Mouse (Mus musculus) hindbrain, postnatal 0 days (tissue): ENCODE results near the gene N4bp3. TPM values are rescaled to one million over a fixed set of nuclear protein-coding genes. Genes with fewer than 3 reads are reported as not detected.
A peak's percentile ranks its signal among the peaks of the same experiment; 100 is the strongest.
"Not testable (repeated sequence)": the region's sequence is repeated elsewhere in the genome, so short reads cannot be mapped to it uniquely, and the experiment has no call there.

Experiments used
- ATAC-seq: fragments of 200-750 bp; cut with Nextera tagmentation; 2 replicates; pipeline ENCODE4 v1.8.0; 2017; ENCODE audit warnings: mild to moderate bottlenecking, moderate TSS enrichment, moderate library complexity
- DNase-seq: peaks from one replicate; pipeline ENCODE4 v3.0.0-alpha.2; 2015; ENCODE audit warnings: low spot score
- H3K27ac ChIP-seq: fragments of 300-500 bp; sonication (generic); 2 replicates; pipeline ENCODE4 v1.5.1; 2014; ENCODE audit warnings: mild to moderate bottlenecking
- H3K27me3 ChIP-seq: fragments of 300-500 bp; sonication (generic); 2 replicates; pipeline ENCODE4 v1.6.1; 2014; ENCODE audit warnings: low read length, mixed read lengths; ENCODE audit not compliant: insufficient read depth
- H3K36me3 ChIP-seq: fragments of 300-500 bp; sonication (generic); 2 replicates; pipeline ENCODE4 v1.6.1; 2014; ENCODE audit warnings: low read length, mixed read lengths; ENCODE audit not compliant: insufficient read depth
- H3K4me1 ChIP-seq: fragments of 300-500 bp; sonication (generic); 2 replicates; pipeline ENCODE4 v1.6.1; 2014; ENCODE audit warnings: antibody characterized with exemption, low read length, mixed read lengths; ENCODE audit not compliant: insufficient read depth
- H3K4me2 ChIP-seq: fragments of 300-500 bp; sonication (generic); 2 replicates; pipeline ENCODE4 v1.6.1; 2014; ENCODE audit warnings: low read depth, mild to moderate bottlenecking, low read length, moderate library complexity, mixed read lengths
- H3K4me3 ChIP-seq: fragments of 300-500 bp; sonication (generic); 2 replicates; pipeline ENCODE4 v1.5.1; 2014; ENCODE audit warnings: low read length
- H3K9ac ChIP-seq: fragments of 300-500 bp; sonication (generic); replicated peaks from 2 replicates; pipeline ENCODE4 v1.6.1; 2014; ENCODE audit warnings: mild to moderate bottlenecking, low read length, moderate library complexity, mixed read lengths
- H3K9me3 ChIP-seq: fragments of 300-500 bp; sonication (generic); 2 replicates; pipeline ENCODE4 v1.6.1; 2016; ENCODE audit warnings: low read length, mixed read lengths
- CTCF ChIP-seq: IDR thresholded peaks from 2 replicates; pipeline ENCODE4 v1.5.1; 2016; ENCODE audit warnings: antibody characterized with exemption, control low read depth, low read depth
- WGBS: fragments of 180-500 bp; shearing (Covaris S2); extraction: QIAGEN DNeasy Blood & Tissue Kit; methylation state at CpG from one replicate; pipeline ENCODE4 v1.1.7; 2014; 5-methylcytosine and 5-hydroxymethylcytosine counted together
- polyA plus RNA-seq: library from polyadenylated mRNA; unstranded; fragments of >200 nt; fragmentation: Nextera tagmentation; extraction: Ambion mirVana; gene quantifications from 2 replicates; pipeline ENCODE4 v1.2.1, GENCODE M21; 2015
- total RNA-seq: library from RNA; depleted of rRNA; stranded (reverse); fragments of >200 nt; gene quantifications from 2 replicates; pipeline ENCODE4 v1.2.3, GENCODE M21; 2014

Gene N4bp3
- total and polyA plus RNA-seq, 2 experiments from 2014 or later: 29.0 to 48.0 TPM

- H3K9ac ChIP-seq: peak overlapping the region; percentile 43; the same call in 1 of the 2 replicates
- peak overlapping the region; percentile 31 for H3K4me3 ChIP-seq
- H3K27me3 ChIP-seq: no peaks in the 10 kb centered on the region; the same call in 1 of the 2 replicates
- WGBS: 6% methylated on average over 14 of the region's 14 CpGs
- ATAC-seq: no peak
- H3K36me3 ChIP-seq: no peaks in the 10 kb centered on the region
- H3K9me3 ChIP-seq: no peaks in the 10 kb centered on the region
- DNase-seq: peak; percentile 57
- peak overlapping the region; percentile 63 for H3K4me2 ChIP-seq
- H3K27ac ChIP-seq: peak overlapping the region; percentile 54; the same call in 1 of the 2 replicates
- TF ChIP-seq CTCF: no peak
- H3K4me1 ChIP-seq: no peaks in the 10 kb centered on the region; the same call in 1 of the 2 replicates
Measured at GRCm38 (mm10) chr11:51615601-51616000, 35.0 kb downstream of the N4bp3 start.

DNA sequence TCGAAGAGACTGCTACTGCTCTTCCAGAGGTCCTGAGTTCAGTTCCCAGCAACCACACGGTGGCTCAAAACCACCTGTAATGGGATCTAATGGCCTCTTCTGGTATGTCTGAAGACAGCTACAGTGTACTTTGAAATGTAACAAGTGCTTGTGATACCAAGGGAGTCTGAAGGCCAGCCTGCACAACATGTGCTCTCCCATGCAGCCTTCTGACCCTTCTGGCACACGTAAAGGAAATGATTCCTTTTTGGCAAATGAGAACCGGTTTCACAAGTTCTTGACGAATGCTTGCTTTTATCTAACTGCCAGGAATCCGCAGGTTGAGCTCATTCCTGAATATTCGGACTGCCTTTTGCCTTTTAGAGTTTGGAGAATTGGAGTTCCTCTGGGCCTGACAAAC is 35.5 kb downstream of the N4bp3 start:
- H3K36me3 ChIP-seq: no peaks in the 10 kb centered on the region
- ATAC-seq (no peak), DNase-seq (no peak)
- H3K27ac ChIP-seq: peak overlapping the region; percentile 54; the same call in 1 of the 2 replicates
- no peaks in the 10 kb centered on the region; the same call in 1 of the 2 replicates for H3K27me3 ChIP-seq
- H3K9ac ChIP-seq: peak overlapping the region; percentile 43; the same call in 1 of the 2 replicates
- H3K4me1 ChIP-seq: no peaks in the 10 kb centered on the region
- 48% methylated on average over 7 of the region's 7 CpGs for WGBS
- no peaks in the 10 kb centered on the region for H3K9me3 ChIP-seq
- H3K4me2 ChIP-seq: peak overlapping the region; percentile 63
- H3K4me3 ChIP-seq: peak overlapping the region; percentile 31
- TF ChIP-seq CTCF: no peak

DNA sequence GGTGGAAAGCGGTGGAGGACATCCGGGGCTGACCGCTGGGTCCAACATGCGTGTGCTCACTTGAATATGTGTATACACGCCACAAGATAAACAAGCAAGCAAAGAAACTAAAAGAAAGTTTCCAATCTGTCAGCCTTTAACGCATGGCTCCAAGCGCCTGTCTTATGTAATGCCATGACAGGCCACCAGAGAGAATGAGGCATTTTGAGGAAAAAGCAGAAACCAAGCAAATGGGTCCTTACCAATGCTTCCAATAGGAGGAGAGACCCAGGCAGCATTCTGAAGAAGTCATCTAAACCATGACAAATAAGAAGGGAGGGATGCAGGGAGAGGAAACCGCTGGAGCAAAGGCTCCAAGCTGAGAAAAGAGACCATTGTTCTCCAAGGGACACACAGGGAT is 36.4 kb downstream of the N4bp3 start:
- H3K9ac ChIP-seq: no peak overlapping the region
- H3K27ac ChIP-seq: no peak overlapping the region
- H3K27me3 ChIP-seq: no peaks in the 10 kb centered on the region; the same call in 1 of the 2 replicates
- no peak overlapping the region for H3K4me2 ChIP-seq
- no peaks in the 10 kb centered on the region for H3K4me1 ChIP-seq
- 81% methylated on average over 8 of the region's 8 CpGs for WGBS
- no peak overlapping the region for H3K4me3 ChIP-seq
- H3K36me3 ChIP-seq: no peaks in the 10 kb centered on the region
- DNase-seq (no peak), ATAC-seq (no peak; the same call in 1 of the 2 replicates)
- no peaks in the 10 kb centered on the region for H3K9me3 ChIP-seq
- no peak for TF ChIP-seq CTCF

- not testable (repeated sequence) for H3K4me2 ChIP-seq, H3K27me3 ChIP-seq, H3K9ac ChIP-seq, H3K36me3 ChIP-seq, H3K4me1 ChIP-seq, ATAC-seq, H3K27ac ChIP-seq, DNase-seq, H3K9me3 ChIP-seq, H3K4me3 ChIP-seq
- 85% methylated on average over 5 of the region's 5 CpGs for WGBS
Measured at GRCm38 (mm10) chr11:51609940-51610339, 40.7 kb downstream of the N4bp3 start.

DNA sequence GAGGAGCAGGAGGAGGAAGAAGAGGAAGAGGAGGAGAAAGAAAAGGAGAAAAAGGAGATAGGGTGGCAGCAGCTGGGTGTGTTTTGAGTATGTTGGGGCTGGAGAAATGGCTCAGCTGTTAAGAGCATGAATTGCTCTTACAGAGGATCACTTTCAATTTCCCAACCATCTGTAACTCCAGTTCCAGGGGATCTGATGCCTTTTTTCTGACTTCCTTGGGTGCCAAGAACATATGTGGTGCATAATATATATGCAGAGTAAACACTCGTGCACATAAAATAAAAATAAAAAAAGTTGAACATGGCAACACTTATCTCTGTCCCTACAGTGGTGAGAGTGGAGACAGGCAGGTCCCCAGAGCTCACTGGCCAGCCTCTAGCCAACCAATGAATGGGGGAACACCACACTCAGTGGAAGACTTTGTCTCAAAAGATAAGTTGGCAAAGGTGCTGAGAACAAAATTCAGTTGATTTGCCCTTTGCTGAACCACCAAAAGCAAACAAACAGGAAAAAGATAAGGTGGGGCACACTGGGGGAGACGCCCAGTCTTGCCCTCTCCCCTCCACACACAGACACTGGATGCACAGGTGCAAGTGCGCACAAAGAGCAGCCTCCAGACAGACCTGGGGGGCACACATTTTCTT is 41.3 kb downstream of the N4bp3 start:
- H3K4me2 ChIP-seq: no peak overlapping the region
- DNase-seq: no peak
- no peaks in the 10 kb centered on the region; the same call in 1 of the 2 replicates for H3K27me3 ChIP-seq
- H3K9me3 ChIP-seq: no peaks in the 10 kb centered on the region
- H3K36me3 ChIP-seq: peaks cover 2% of the 10 kb centered on the region; the same call in 1 of the 2 replicates
- H3K4me3 ChIP-seq: no peak overlapping the region
- no peaks in the 10 kb centered on the region for H3K4me1 ChIP-seq
- WGBS: 84% methylated on average over 3 of the region's 3 CpGs
- no peak for TF ChIP-seq CTCF
- ATAC-seq: no peak
- H3K9ac ChIP-seq: no peak overlapping the region
- H3K27ac ChIP-seq: no peak overlapping the region

- H3K9ac ChIP-seq: peak overlapping the region; percentile 96
- H3K36me3 ChIP-seq: peaks cover 23% of the 10 kb centered on the region
- peak; percentile 62; the same call in 1 of the 2 replicates for ATAC-seq
- TF ChIP-seq CTCF: no peak
- H3K4me3 ChIP-seq: peak overlapping the region; percentile 99
- peak overlapping the region; percentile 82 for H3K4me2 ChIP-seq
- H3K27me3 ChIP-seq: no peaks in the 10 kb centered on the region
- H3K4me1 ChIP-seq: no peaks in the 10 kb centered on the region
- DNase-seq: no peak
- no peaks in the 10 kb centered on the region for H3K9me3 ChIP-seq
- 6% methylated on average over 15 of the region's 15 CpGs for WGBS
- peak overlapping the region; percentile 96 for H3K27ac ChIP-seq
Measured at GRCm38 (mm10) chr11:51607096-51607738, 43.4 kb downstream of the N4bp3 start.
